Mouse (Mus musculus) MEL (cell line): ENCODE results near the gene Chil1. TPM values are rescaled to one million over a fixed set of nuclear protein-coding genes. Genes with fewer than 3 reads are reported as not detected.

Experiments used
- DNase-seq: peaks from one replicate; pipeline ENCODE4 v3.0.0; 2011; ENCODE audit warnings: low read depth, low spot score
- H3K27ac ChIP-seq: 2 replicates; pipeline ENCODE4 v1.5.1; 2012; ENCODE audit warnings: low read depth, mild to moderate bottlenecking, control low read depth, low read length, moderate library complexity; ENCODE audit not compliant: control insufficient read depth
- H3K27me3 ChIP-seq, 2 experiments: fragments of 150-350 bp in 1 of 2; sonication (generic) in 1 of 2; 2 replicates each; pipeline ENCODE4 v1.6.1; 2012; ENCODE audit warnings: low read length in 2 of 2, mild to moderate bottlenecking in 2 of 2, improper control_type of control experiment in 1 of 2, moderate library complexity in 1 of 2; ENCODE audit not compliant: insufficient read depth in 2 of 2, control insufficient read depth in 1 of 2
- H3K36me3 ChIP-seq, 2 experiments: 2 replicates each; pipeline ENCODE4 v1.6.1; 2012 to 2014; ENCODE audit warnings: low read length in 2 of 2, improper control_type of control experiment in 1 of 2, inconsistent platforms in 1 of 2, mild to moderate bottlenecking in 1 of 2; ENCODE audit not compliant: insufficient read depth in 2 of 2, control insufficient read depth in 1 of 2
- H3K4me1 ChIP-seq, 2 experiments: fragments of 150-350 bp in 1 of 2; sonication (generic) in 1 of 2; 2 replicates each; pipeline ENCODE4 v1.6.1; 2012; ENCODE audit warnings: low read length in 2 of 2, improper control_type of control experiment in 1 of 2, mild to moderate bottlenecking in 1 of 2; ENCODE audit not compliant: insufficient read depth in 2 of 2, control insufficient read depth in 1 of 2
- H3K4me3 ChIP-seq, 2 experiments: fragments of 150-350 bp in 1 of 2; sonication (generic) in 1 of 2; 2 replicates each; pipeline ENCODE4 v1.5.1; 2012; ENCODE audit warnings: low read depth in 2 of 2, low read length in 2 of 2, mild to moderate bottlenecking in 2 of 2, moderate library complexity in 2 of 2, control low read depth in 1 of 2, improper control_type of control experiment in 1 of 2; ENCODE audit not compliant: control insufficient read depth in 1 of 2, insufficient read depth in 1 of 2
- H3K79me2 ChIP-seq: 2 replicates; pipeline ENCODE4 v1.6.1; 2012; ENCODE audit warnings: mild to moderate bottlenecking, low read length, moderate library complexity; ENCODE audit not compliant: control insufficient read depth, poor library complexity, insufficient read depth
- H3K9ac ChIP-seq: 2 replicates; pipeline ENCODE4 v1.6.1; 2012; ENCODE audit warnings: low read depth, mild to moderate bottlenecking, control low read depth, low read length, moderate library complexity; ENCODE audit not compliant: control insufficient read depth, poor library complexity, severe bottlenecking
- H3K9me3 ChIP-seq: fragments of 150-350 bp; sonication (generic); replicated peaks from 2 replicates; pipeline ENCODE4 v1.6.1; 2012; ENCODE audit warnings: mild to moderate bottlenecking, low read length, improper control_type of control experiment, moderate library complexity; ENCODE audit not compliant: insufficient read depth
- CHD1 ChIP-seq: IDR thresholded peaks from 2 replicates; pipeline ENCODE4 v1.6.1; 2012; ENCODE audit warnings: low read depth, mild to moderate bottlenecking, inconsistent platforms, low read length, improper control_type of control experiment
- CHD2 ChIP-seq: IDR thresholded peaks from 2 replicates; pipeline ENCODE4 v1.6.1; 2011; ENCODE audit warnings: low read length, improper control_type of control experiment
- CTCF ChIP-seq, 3 experiments: IDR thresholded peaks in 2 of 3; conservative IDR thresholded peaks in 1 of 3; 2 replicates each; pipeline ENCODE4 v1.5.1; 2011 to 2012; ENCODE audit warnings: low read length in 3 of 3, low read depth in 2 of 3, mild to moderate bottlenecking in 2 of 3, improper control_type of control experiment in 1 of 3, inconsistent platforms in 1 of 3, mixed read lengths in 1 of 3, moderate library complexity in 1 of 3; ENCODE audit not compliant: control insufficient read depth in 1 of 3, insufficient read depth in 1 of 3, poor library complexity in 1 of 3, severe bottlenecking in 1 of 3
- E2F4 ChIP-seq: IDR thresholded peaks from 2 replicates; pipeline ENCODE4 v1.6.1; 2011; ENCODE audit warnings: low read depth, low read length, improper control_type of control experiment, borderline replicate concordance
- ELF1 ChIP-seq: IDR thresholded peaks from 2 replicates; pipeline ENCODE4 v1.6.1; 2014; ENCODE audit warnings: low read depth, mild to moderate bottlenecking, inconsistent platforms, low read length, improper control_type of control experiment, moderate library complexity
- ETS1 ChIP-seq: IDR thresholded peaks from 2 replicates; pipeline ENCODE4 v1.6.1; 2012; ENCODE audit warnings: low read depth, mild to moderate bottlenecking, inconsistent platforms, low read length, improper control_type of control experiment, moderate library complexity
- GABPA ChIP-seq: IDR thresholded peaks from 2 replicates; pipeline ENCODE4 v1.6.1; 2012; ENCODE audit warnings: low read depth, mild to moderate bottlenecking, inconsistent platforms, low read length, improper control_type of control experiment, moderate library complexity
- HCFC1 ChIP-seq: IDR thresholded peaks from 2 replicates; pipeline ENCODE4 v1.6.1; 2012; ENCODE audit warnings: low read depth, mild to moderate bottlenecking, inconsistent platforms, low read length, improper control_type of control experiment, moderate library complexity
- KAT2A ChIP-seq: conservative IDR thresholded peaks from 2 replicates; pipeline ENCODE4 v1.6.1; 2012; ENCODE audit warnings: low read depth, low read length, improper control_type of control experiment, inconsistent platforms
- MAFK ChIP-seq: IDR thresholded peaks from 2 replicates; pipeline ENCODE4 v1.6.1; 2011; ENCODE audit warnings: low read depth, mild to moderate bottlenecking, low read length, improper control_type of control experiment, borderline replicate concordance
- MAZ ChIP-seq: IDR thresholded peaks from 2 replicates; pipeline ENCODE4 v1.6.1; 2012; ENCODE audit warnings: low read depth, mild to moderate bottlenecking, inconsistent platforms, low read length, improper control_type of control experiment
- MYB ChIP-seq: IDR thresholded peaks from 2 replicates; pipeline ENCODE4 v1.6.1; 2011; ENCODE audit warnings: mild to moderate bottlenecking, low read depth, low read length, improper control_type of control experiment
- MYC ChIP-seq: IDR thresholded peaks from 2 replicates; pipeline ENCODE4 v1.6.1; 2011; ENCODE audit warnings: low read depth, mild to moderate bottlenecking, low read length, improper control_type of control experiment, moderate library complexity
- NRF1 ChIP-seq: IDR thresholded peaks from 2 replicates; pipeline ENCODE4 v1.6.1; 2014; ENCODE audit warnings: low read depth, mild to moderate bottlenecking, inconsistent platforms, low read length, improper control_type of control experiment, moderate library complexity; ENCODE audit not compliant: poor library complexity, insufficient read depth, severe bottlenecking
- POLR2A ChIP-seq, 2 experiments: IDR thresholded peaks; 2 replicates each; pipeline ENCODE4 v1.6.1; 2011 to 2012; ENCODE audit warnings: low read length in 2 of 2, mild to moderate bottlenecking in 2 of 2, control low read depth in 1 of 2, improper control_type of control experiment in 1 of 2, low read depth in 1 of 2, moderate library complexity in 1 of 2; ENCODE audit not compliant: control insufficient read depth in 1 of 2, insufficient read depth in 1 of 2, poor library complexity in 1 of 2
- POLR2AphosphoS2 ChIP-seq: IDR thresholded peaks from 2 replicates; pipeline ENCODE4 v1.6.1; 2011; ENCODE audit warnings: low read length, improper control_type of control experiment
- POLR2AphosphoS5 ChIP-seq: IDR thresholded peaks from 2 replicates; pipeline ENCODE4 v1.6.1; 2012; ENCODE audit warnings: low read depth, borderline replicate concordance, mild to moderate bottlenecking, inconsistent platforms, low read length, moderate library complexity, mixed read lengths
- RAD21 ChIP-seq: IDR thresholded peaks from 2 replicates; pipeline ENCODE4 v1.6.1; 2011; ENCODE audit warnings: mild to moderate bottlenecking, low read depth, low read length, improper control_type of control experiment
- RCOR1 ChIP-seq: IDR thresholded peaks from 2 replicates; pipeline ENCODE4 v1.6.1; 2012; ENCODE audit warnings: low read depth, mild to moderate bottlenecking, inconsistent platforms, low read length, improper control_type of control experiment
- SIN3A ChIP-seq: IDR thresholded peaks from 2 replicates; pipeline ENCODE4 v1.6.1; 2012; ENCODE audit warnings: low read length, improper control_type of control experiment, inconsistent platforms
- SMC3 ChIP-seq: IDR thresholded peaks from 2 replicates; pipeline ENCODE4 v1.6.1; 2011; ENCODE audit warnings: low read depth, low read length, improper control_type of control experiment
- TCF12 ChIP-seq: IDR thresholded peaks from 2 replicates; pipeline ENCODE4 v1.6.1; 2014; ENCODE audit warnings: low read depth, mild to moderate bottlenecking, inconsistent platforms, low read length, improper control_type of control experiment, moderate library complexity
- UBTF ChIP-seq: IDR thresholded peaks from 2 replicates; pipeline ENCODE4 v1.6.1; 2012; ENCODE audit warnings: low read depth, mild to moderate bottlenecking, inconsistent platforms, low read length, improper control_type of control experiment, moderate library complexity, borderline replicate concordance; ENCODE audit not compliant: insufficient read depth
- USF1 ChIP-seq: IDR thresholded peaks from 2 replicates; pipeline ENCODE4 v1.6.1; 2014; ENCODE audit warnings: low read depth, mild to moderate bottlenecking, inconsistent platforms, low read length, improper control_type of control experiment, moderate library complexity
- USF2 ChIP-seq, 2 experiments: IDR thresholded peaks; 2 replicates each; pipeline ENCODE4 v1.6.1; 2011 to 2012; ENCODE audit warnings: improper control_type of control experiment in 2 of 2, low read length in 2 of 2, borderline replicate concordance in 1 of 2, inconsistent platforms in 1 of 2, low read depth in 1 of 2, mild to moderate bottlenecking in 1 of 2; ENCODE audit not compliant: insufficient read depth in 1 of 2
- ZC3H11A ChIP-seq: IDR thresholded peaks from 2 replicates; pipeline ENCODE4 v1.6.1; 2012; ENCODE audit warnings: low read depth, mild to moderate bottlenecking, inconsistent platforms, low read length, improper control_type of control experiment
- ZMIZ1 ChIP-seq: IDR thresholded peaks from 2 replicates; pipeline ENCODE4 v1.6.1; 2012; ENCODE audit warnings: low read depth, mild to moderate bottlenecking, inconsistent platforms, low read length, improper control_type of control experiment, moderate library complexity
- polyA plus RNA-seq, 2 experiments: library from polyadenylated mRNA; stranded (reverse) in 1 of 2; unstranded in 1 of 2; fragments of >175 nt in 1 of 2; fragments of >200 nt in 1 of 2; gene quantifications; 2 replicates each; pipeline versions ENCODE4 v1.2.1 to v1.2.4; 2012; ENCODE audit warnings: low replicate concordance in 2 of 2, low read depth in 1 of 2; ENCODE audit not compliant: insufficient read length in 2 of 2, insufficient read depth in 1 of 2, missing spikeins in 1 of 2
- total RNA-seq: library from RNA; depleted of rRNA; stranded (reverse); fragments of 300-350 nt; gene quantifications from 2 replicates; pipeline ENCODE4 v1.2.3, GENCODE M21; 2012

The Chil1 gene
- total and polyA plus RNA-seq, 3 experiments: not detected

DNA sequence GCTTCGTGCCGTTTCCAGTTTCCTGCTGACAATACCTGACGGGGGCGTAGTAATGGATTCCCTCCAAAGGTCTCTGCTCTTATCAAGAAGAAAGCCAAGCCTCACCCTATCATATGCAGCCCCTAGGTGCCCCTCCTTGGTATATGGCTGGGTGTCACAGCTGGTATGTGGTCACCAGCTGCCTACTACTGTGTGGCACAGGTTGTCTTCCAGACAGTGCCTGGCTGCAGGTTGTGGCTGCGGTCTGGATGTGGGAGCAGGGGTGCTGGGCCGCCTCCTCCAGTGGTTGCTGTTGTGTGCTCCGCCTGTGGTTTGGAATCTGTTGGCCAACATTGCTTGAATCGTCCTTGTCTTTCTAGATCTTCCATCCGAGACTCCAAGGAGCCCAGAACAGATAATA is 31.2 kb upstream of the Chil1 start:
- TF ChIP-seq USF1: no peak
- no peak for TF ChIP-seq ZMIZ1
- no peak for TF ChIP-seq NRF1
- no peak for TF ChIP-seq E2F4
- no peak for TF ChIP-seq GABPA
- no peak for TF ChIP-seq ZC3H11A
- no peak for TF ChIP-seq MAZ
- TF ChIP-seq CHD2: no peak
- no peak for TF ChIP-seq POLR2AphosphoS5
- TF ChIP-seq SIN3A: no peak
- TF ChIP-seq MYC: no peak
- no peak for TF ChIP-seq TCF12
- TF ChIP-seq KAT2A: no peak
- TF ChIP-seq MYB: no peak
- no peak for TF ChIP-seq SMC3
- no peak for TF ChIP-seq POLR2AphosphoS2
- no peak for TF ChIP-seq POLR2A (IDR thresholded peaks at IDR 0.05; ENCODE audit: control insufficient read depth in 1 of 2, insufficient read depth in 1 of 2, low read depth in 1 of 2, low read length in 2 of 2, poor library complexity in 1 of 2)
- TF ChIP-seq ETS1: no peak
- Histone ChIP-seq H3K27me3 (peaks cover 0 to 1% of the 10 kb centered on the region in 2 experiments; a peak in 3 of 4 replicates), H3K4me3 (no peak overlapping the region), H3K36me3 (peaks cover 0 to 3% of the 10 kb centered on the region in 2 experiments; a peak in 2 of 4 replicates), H3K27ac (no peak overlapping the region), H3K9me3 (no peaks in the 10 kb centered on the region), H3K79me2 (no peaks in the 10 kb centered on the region), H3K9ac (no peak overlapping the region), H3K4me1 (peaks cover 0 to 22% of the 10 kb centered on the region in 2 experiments; a peak in 2 of 4 replicates)
- DNase-seq: no peak

GRCm38 (mm10) chr1:134151655-134152412 is 30.1 kb upstream of the Chil1 start:
- no peaks in the 10 kb centered on the region for H3K9me3 ChIP-seq
- peak; percentile 84 for DNase-seq
- peaks cover 0 to 3% of the 10 kb centered on the region in 2 experiments; a peak in 2 of 4 replicates for H3K36me3 ChIP-seq
- peaks cover 0 to 1% of the 10 kb centered on the region in 2 experiments; a peak in 3 of 4 replicates for H3K27me3 ChIP-seq
- no peak overlapping the region for H3K27ac ChIP-seq
- H3K4me1 ChIP-seq: peaks cover 0 to 22% of the 10 kb centered on the region in 2 experiments; a peak in 2 of 4 replicates
- H3K4me3 ChIP-seq: no peak overlapping the region
- H3K9ac ChIP-seq: no peak overlapping the region
- no peaks in the 10 kb centered on the region for H3K79me2 ChIP-seq
- TF ChIP-seq RAD21 (peak; percentile 91), RCOR1 (no peak), CTCF (IDR thresholded peaks at IDR 0.05 in 2 of 3, conservative IDR thresholded peaks at IDR 0.05 in 1 of 3; ENCODE audit: control insufficient read depth in 1 of 3, insufficient read depth in 1 of 3, low read depth in 2 of 3, low read length in 3 of 3, poor library complexity in 1 of 3, severe bottlenecking in 1 of 3) (peak; percentile 53 to 94 (median 78)), SMC3 (peak; percentile 96), CHD2 (no peak), KAT2A (no peak), UBTF (no peak), CHD1 (no peak), MAZ (no peak), POLR2AphosphoS5 (no peak), ZC3H11A (peak; percentile 82), ELF1 (no peak), TCF12 (no peak), USF2 (IDR thresholded peaks at IDR 0.05; ENCODE audit: borderline replicate concordance in 1 of 2, insufficient read depth in 1 of 2, low read depth in 1 of 2, low read length in 2 of 2) (no peak), MAFK (no peak), POLR2A (IDR thresholded peaks at IDR 0.05; ENCODE audit: control insufficient read depth in 1 of 2, insufficient read depth in 1 of 2, low read depth in 1 of 2, low read length in 2 of 2, poor library complexity in 1 of 2) (no peak), MYB (no peak), ZMIZ1 (no peak), USF1 (peak; percentile 17; the same call in 1 of the 2 replicates), SIN3A (0 out of 2 replicates have a peak, but pooled peaks have one; percentile 31), HCFC1 (no peak)
